Mouse (Mus musculus) ES-Bruce4 (cell line): ENCODE measurements around the gene Abcc12.

ENCODE experiments used
- CTCF ChIP-seq: IDR thresholded peaks from one replicate; pipeline ENCODE4 v1.8.1; 2011; ENCODE audit warnings: low read depth, low read length
- POLR2A ChIP-seq: IDR thresholded peaks from one replicate; pipeline ENCODE4 v1.8.1; 2011; ENCODE audit warnings: low read length; ENCODE audit not compliant: insufficient read depth

DNA sequence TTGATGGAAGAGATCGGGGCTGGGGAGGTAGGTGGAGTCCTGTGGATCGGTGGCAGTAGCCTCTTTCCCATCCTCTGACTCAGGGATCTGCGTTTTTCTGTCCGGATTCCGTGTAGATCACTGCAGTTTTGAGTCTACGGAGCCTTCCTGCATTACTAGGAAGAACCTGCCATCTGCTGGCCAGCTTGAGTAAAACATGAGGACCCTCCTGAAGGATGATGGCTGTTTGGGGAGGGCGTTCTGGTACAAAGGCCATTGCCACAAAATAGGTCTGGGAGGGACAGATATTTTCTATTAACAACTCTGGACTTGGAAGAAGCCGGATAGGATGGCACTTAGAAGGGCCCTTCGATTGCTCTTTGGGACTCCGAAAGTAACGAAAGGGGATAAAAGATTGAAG lies 4.6 kb upstream of the Abcc12 start:
- TF ChIP-seq CTCF = peak; percentile 66
- no peak for TF ChIP-seq POLR2A
